Mouse (Mus musculus): ENCODE measurements around the gene Syn2. TPM values are rescaled to one million over a fixed set of nuclear protein-coding genes. Genes with fewer than 3 reads are reported as not detected.
"Not testable (repeated sequence)": the region's sequence is repeated elsewhere in the genome, so short reads cannot be mapped to it uniquely, and the experiment has no call there.

The Syn2 gene
- polyA plus RNA-seq, 1 experiment from 2014 or later, result 13.2 TPM

DNA sequence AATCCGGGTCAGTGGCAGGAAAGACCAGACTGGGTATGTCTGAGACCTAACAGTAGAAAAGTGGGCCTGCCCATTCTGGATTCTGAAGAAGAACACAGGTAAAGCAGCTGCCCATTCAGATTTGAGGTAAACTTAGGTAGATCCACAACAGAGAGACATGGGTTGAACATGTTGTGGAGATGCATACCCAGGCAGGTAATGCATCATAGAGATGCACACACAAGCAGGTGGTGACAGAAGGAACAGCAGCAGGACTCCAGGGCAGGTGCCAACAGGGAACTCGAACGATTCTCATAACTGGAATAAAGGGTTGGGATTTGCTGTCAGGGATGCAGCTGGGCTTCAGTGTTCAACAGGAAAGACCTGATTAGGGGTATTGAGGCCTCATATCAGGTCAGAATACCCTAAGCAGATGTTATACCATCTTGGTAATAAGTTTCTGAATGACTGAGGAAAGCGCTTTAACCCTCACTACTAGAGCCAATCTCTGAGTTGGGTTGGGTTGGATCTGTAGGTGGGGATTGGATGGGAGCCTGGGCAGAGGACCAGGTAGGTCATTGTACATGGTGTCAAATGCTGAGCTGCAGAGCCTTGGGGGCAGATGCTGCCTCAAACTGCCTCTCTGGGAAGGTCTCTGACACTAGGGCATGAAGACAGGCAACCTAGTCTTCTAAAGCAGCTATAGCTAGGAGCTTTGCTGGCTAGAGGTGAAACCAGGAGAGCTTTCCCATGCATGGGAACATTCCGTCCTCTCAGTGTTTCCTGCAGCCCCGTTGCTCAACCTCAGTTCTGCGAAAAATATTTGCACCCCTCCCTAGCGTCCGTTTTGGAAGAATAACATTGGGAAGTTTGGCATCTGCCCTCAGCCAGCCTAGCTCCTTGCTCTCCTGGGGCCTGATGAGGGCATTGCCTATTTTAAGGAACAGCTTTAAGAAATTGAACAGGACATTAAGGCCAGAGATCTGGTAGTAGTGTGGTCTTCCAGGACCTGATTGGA, 103.6 kb downstream of the Syn2 start:
- Histone ChIP-seq H3K9me3 (replicated peaks) (no peaks in the 10 kb centered on the region), H3K36me3 (no peaks in the 10 kb centered on the region), H3K4me1 (no peaks in the 10 kb centered on the region), H3K4me3 (no peak overlapping the region), H3K4me2 (replicated peaks) (no peak overlapping the region), H3K27me3 (no peaks in the 10 kb centered on the region), H3K9ac (no peak overlapping the region), H3K27ac (no peak overlapping the region)
- no peak for ATAC-seq (ENCODE audit: low FRiP score)
- WGBS, result 89% methylated on average over 9 of the region's 9 CpGs

DNA sequence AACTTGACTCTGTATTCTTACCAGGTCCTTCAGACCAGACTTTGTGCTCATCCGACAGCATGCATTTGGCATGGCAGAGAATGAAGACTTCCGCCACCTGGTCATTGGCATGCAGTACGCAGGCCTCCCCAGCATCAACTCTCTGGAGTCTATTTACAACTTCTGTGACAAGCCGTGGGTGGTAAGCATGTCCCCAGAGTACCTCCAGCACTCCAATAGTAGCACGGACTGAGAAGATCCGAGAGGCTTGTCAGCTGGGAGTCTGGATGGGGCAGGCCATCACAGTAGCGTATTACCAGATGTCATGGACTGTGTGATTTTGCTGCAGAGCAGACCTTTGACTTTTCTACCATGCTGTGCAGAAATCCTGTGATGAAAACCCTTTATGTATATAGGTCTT, 104.6 kb downstream of the Syn2 start:
- no peak for ATAC-seq (ENCODE audit: low FRiP score)
- Histone ChIP-seq H3K4me2 (replicated peaks) (no peak overlapping the region), H3K9ac (no peak overlapping the region), H3K27ac (no peak overlapping the region), H3K27me3 (no peaks in the 10 kb centered on the region), H3K9me3 (replicated peaks) (no peaks in the 10 kb centered on the region), H3K4me1 (no peaks in the 10 kb centered on the region), H3K36me3 (no peaks in the 10 kb centered on the region), H3K4me3 (no peak overlapping the region)
- 79% methylated on average over 7 of the region's 7 CpGs for WGBS

DNA sequence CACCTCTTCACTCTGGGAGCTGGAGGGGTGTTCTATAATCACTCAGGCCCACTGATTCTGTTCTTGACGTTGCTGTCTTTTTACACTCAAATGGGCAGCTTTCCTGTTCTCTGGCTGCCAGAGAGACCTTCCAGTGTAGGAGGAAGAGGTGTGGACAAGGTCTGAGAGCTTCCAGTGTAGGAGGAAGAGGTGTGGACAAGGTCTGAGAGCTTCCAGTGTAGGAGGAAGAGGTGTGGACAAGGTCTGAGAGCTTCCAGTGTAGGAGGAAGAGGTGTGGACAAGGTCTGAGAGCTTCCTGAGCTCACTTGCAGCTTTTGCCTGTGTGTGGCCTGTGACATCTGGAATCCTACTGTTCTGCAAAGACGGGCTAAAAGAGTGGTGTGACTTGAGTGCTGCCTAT, 105.7 kb downstream of the Syn2 start:
- H3K27ac ChIP-seq, result not testable (repeated sequence)

DNA sequence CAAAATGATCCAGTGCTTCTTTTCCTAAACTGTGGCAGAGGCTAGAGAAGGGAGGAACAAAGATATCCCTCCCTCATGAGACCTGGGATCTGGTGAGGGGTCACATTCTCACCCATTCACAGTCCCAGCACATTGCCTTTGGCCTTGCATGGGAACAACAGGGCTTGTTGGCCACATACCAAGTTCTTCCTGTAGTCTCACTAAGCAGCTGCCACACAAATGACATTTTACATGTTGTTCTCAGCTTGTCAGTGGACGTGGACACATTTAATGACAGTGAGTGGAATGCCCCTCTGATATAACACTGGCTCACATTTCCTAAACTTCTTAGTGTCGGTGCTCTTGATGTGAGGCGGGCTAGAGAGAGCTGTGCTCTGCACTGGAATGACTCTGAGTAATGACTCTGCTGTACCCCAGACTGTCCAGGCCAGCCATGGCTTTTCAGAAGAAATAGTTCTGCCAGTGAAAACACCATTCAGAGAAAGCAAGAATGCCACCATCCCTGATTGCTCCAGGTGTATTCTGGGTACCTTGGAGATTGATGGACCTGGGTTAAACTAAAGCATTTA, 106.5 kb downstream of the Syn2 start:
- H3K4me2 ChIP-seq (replicated peaks), result no peak overlapping the region
- H3K9ac ChIP-seq, result no peak overlapping the region
- H3K9me3 ChIP-seq (replicated peaks), result no peaks in the 10 kb centered on the region
- no peaks in the 10 kb centered on the region for H3K27me3 ChIP-seq
- no peaks in the 10 kb centered on the region for H3K36me3 ChIP-seq
- 70% methylated on average over 3 of the region's 3 CpGs for WGBS
- H3K27ac ChIP-seq, result no peak overlapping the region
- ATAC-seq (ENCODE audit: low FRiP score), result no peak
- no peaks in the 10 kb centered on the region for H3K4me1 ChIP-seq
- no peak overlapping the region for H3K4me3 ChIP-seq

More for the DNA sequence above, 105.7 kb downstream of the Syn2 start:
- not testable (repeated sequence) for H3K4me2 ChIP-seq (replicated peaks); H3K9ac ChIP-seq; H3K36me3 ChIP-seq; ATAC-seq (ENCODE audit: low FRiP score); H3K4me1 ChIP-seq; H3K9me3 ChIP-seq (replicated peaks); H3K4me3 ChIP-seq; H3K27me3 ChIP-seq
- 62% methylated on average over 2 of the region's 2 CpGs for WGBS

DNA sequence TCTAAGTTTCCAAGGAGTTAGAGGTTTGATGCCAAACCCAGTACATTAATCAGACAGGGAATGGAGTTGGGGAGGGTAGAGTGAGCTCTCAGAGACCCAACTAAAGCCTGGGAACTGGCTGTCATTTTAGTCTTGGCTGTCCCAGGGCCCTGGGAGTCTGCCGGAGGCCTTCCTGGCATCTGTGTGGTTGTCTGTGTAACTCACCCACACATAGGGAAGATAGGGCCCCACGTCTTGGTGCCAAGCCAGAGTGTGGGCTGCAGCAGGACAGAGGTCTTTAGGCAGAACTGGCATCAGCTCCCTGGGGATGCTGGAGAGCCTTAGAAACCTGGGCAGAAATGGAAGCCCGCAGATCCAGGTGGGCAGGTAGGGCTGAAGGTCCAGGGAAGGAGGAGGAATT, 107.2 kb downstream of the Syn2 start:
- H3K27me3 ChIP-seq, result no peaks in the 10 kb centered on the region
- no peaks in the 10 kb centered on the region for H3K9me3 ChIP-seq (replicated peaks)
- H3K9ac ChIP-seq, result no peak overlapping the region
- no peak overlapping the region for H3K4me2 ChIP-seq (replicated peaks)
- H3K4me3 ChIP-seq, result no peak overlapping the region
- H3K36me3 ChIP-seq, result no peaks in the 10 kb centered on the region
- H3K27ac ChIP-seq, result no peak overlapping the region
- H3K4me1 ChIP-seq, result no peaks in the 10 kb centered on the region
- 87% methylated on average over 3 of the region's 3 CpGs for WGBS
- no peak for ATAC-seq (ENCODE audit: low FRiP score)

DNA sequence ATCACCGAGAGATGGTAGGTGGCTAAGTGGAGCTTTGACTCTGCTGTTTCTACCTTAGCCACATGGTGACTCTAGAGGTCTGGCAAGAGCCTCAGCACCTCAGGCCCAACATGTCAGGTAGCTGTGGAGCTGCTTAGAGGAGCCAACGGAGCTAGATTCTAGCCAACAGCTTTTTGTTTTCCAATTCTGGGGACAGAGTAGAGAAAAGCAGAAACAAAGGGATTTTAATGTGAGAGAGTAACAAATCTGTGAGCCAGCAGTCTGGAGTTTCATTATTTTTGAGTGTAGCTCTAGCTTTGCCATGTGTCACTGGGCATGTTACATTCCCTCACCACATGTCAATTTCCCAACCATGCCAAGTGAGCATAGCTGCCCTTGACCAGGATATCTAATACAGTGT, 109.5 kb downstream of the Syn2 start:
- Histone ChIP-seq H3K27ac (no peak overlapping the region), H3K4me1 (no peaks in the 10 kb centered on the region), H3K4me2 (replicated peaks) (no peak overlapping the region), H3K36me3 (no peaks in the 10 kb centered on the region), H3K4me3 (no peak overlapping the region), H3K27me3 (no peaks in the 10 kb centered on the region), H3K9ac (no peak overlapping the region), H3K9me3 (replicated peaks) (no peaks in the 10 kb centered on the region)
- 70% methylated on average over 2 of the region's 2 CpGs for WGBS
- ATAC-seq (ENCODE audit: low FRiP score), result no peak

DNA sequence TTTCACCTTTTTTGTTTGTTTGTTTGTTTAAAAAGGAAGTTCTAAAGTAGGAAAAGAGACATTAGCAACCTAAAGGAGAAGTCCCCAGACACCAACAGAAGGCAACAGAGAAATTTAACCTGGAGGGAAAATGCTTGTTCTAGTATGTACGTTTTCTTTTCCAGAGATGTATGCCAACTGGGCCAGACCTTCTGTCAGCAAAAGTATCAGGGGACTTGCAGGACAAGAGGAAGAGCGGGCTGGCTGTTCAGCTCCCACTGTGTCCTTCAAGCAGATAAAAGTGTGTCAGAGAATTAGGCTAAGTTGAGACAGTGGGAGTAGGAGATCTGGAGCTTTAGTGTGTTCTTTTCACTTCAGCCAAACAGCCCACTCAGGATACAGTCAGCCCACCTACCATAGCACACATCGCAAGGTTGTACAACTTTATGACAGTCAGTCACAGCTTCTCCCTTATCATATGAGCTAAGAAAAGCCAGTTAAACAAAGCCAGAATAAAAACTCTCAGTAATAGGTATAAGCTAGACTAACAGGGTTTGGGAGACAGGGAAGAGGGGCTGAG, 110.9 kb downstream of the Syn2 start:
- ATAC-seq (ENCODE audit: low FRiP score), result no peak
- H3K4me3 ChIP-seq, result no peak overlapping the region
- no peaks in the 10 kb centered on the region for H3K36me3 ChIP-seq
- no peak overlapping the region for H3K4me2 ChIP-seq (replicated peaks)
- no peaks in the 10 kb centered on the region for H3K9me3 ChIP-seq (replicated peaks)
- no peaks in the 10 kb centered on the region for H3K4me1 ChIP-seq
- WGBS, result 81% methylated on average over 3 of the region's 3 CpGs
- H3K9ac ChIP-seq, result no peak overlapping the region
- no peak overlapping the region for H3K27ac ChIP-seq
- H3K27me3 ChIP-seq, result no peaks in the 10 kb centered on the region

DNA sequence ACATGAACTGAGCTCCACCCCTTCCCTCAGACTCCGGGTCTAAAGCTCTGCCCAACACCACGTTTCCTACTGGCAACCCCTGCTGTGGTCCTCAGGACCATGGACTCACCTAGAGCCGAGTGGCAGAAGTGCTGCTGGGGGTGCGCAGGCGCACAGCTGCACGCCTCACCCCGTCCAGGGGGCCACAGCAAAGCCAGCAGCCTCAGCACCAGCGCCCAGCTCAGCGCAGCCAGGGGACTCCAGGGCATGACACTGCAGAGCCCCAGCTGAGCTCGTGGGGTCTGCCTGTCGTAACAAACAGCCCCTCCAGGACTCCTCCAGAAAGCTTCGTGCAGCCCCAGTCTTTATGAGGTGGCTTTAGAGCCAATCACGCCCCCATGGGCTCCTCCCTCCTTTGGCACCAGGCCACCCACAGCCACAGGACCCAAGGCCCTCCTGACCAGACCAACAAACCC, 116.9 kb downstream of the Syn2 start:
- no peaks in the 10 kb centered on the region for H3K27me3 ChIP-seq
- peak overlapping the region; percentile 48; the same call in 1 of the 2 replicates for H3K27ac ChIP-seq
- H3K9me3 ChIP-seq (replicated peaks), result no peaks in the 10 kb centered on the region
- 0 out of 2 replicates have a peak overlapping the region, but pooled peaks have one; percentile 1 for H3K4me3 ChIP-seq
- H3K4me2 ChIP-seq (replicated peaks), result peak overlapping the region; percentile 39
- peak overlapping the region; percentile 18; the same call in 1 of the 2 replicates for H3K9ac ChIP-seq
- peak; percentile 58 for ATAC-seq (ENCODE audit: low FRiP score)
- 3% methylated on average over 13 of the region's 13 CpGs for WGBS
- H3K36me3 ChIP-seq, result no peaks in the 10 kb centered on the region
- peaks cover 15% of the 10 kb centered on the region for H3K4me1 ChIP-seq

DNA sequence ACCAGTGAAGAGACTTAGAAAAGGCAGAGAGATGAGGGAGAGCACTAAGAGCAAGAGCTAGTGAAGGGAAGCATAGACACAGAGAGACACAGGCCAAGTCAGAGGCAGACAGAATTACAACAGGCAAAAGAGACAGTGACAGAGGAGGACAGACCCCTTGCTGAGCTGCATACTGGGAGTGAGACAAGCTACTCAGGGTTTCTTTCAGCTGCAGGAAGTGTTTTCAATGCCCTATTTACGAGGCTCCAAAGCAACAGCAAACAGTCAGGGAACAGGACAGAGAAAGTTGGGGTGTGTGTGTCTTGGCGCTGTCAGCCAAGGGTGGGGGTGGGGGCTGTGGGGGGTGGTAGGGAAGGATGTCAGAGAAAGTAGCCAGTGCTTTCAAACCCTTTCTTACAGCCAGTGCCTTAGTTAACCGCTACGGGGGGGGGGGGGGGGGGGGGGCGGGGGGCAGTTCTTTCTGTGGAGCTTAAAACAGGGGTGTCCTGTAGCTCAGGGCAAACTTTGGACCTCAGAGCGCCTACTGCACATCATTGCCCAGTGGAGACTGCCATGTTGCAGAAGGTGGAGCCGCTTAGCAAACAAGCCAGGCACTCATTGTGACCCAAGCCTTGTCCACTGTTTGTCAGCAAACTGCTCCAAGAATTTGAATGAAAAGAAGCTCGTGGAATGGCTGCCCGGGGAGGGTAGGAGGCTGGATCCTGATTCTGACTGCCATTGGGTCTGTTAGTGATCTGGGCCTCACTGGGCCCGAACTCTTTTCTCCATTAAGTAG, 117.6 kb downstream of the Syn2 start, which contains the start of gene Timp4:
Gene Timp4 (minus strand): TSS at position 107 of the 775 bp plus-strand sequence.
- no peaks in the 10 kb centered on the region for H3K36me3 ChIP-seq
- H3K27me3 ChIP-seq, result no peaks in the 10 kb centered on the region
- H3K9ac ChIP-seq, result peak within 1 kb of the TSS; percentile 18; the same call in 1 of the 2 replicates
- 0 out of 2 replicates have a peak within 1 kb of the TSS, but pooled peaks have one; percentile 1 for H3K4me3 ChIP-seq
- ATAC-seq (ENCODE audit: low FRiP score), result peak; percentile 66; the same call in 1 of the 2 replicates
- H3K27ac ChIP-seq, result peak within 1 kb of the TSS; percentile 48; the same call in 1 of the 2 replicates
- no peaks in the 10 kb centered on the region for H3K9me3 ChIP-seq (replicated peaks)
- WGBS, result 23% methylated on average over 7 of the region's 10 CpGs
- H3K4me1 ChIP-seq, result peaks cover 15% of the 10 kb centered on the region
- H3K4me2 ChIP-seq (replicated peaks), result peak within 1 kb of the TSS; percentile 39

DNA sequence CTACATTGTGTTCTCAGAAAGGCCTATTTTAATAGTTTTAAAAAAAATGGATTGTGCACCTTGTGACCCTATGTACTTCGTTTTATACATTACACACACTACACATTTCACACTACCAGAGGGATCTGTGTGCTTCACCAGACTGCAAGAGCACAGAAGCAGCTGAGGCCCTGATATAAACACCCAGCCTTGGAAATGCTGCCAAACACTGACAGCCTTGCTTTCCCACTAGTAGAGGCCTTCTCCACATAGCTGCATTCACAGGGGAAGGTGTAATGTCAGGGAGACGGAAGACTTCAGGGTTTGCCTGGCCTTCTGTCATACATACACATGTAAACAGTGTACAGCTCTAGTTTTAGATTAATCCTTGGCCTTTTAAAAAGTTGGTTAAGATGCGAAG, 120.5 kb downstream of the Syn2 start:
- Histone ChIP-seq H3K9ac (no peak overlapping the region), H3K36me3 (no peaks in the 10 kb centered on the region), H3K4me3 (no peak overlapping the region), H3K4me1 (peaks cover 15% of the 10 kb centered on the region), H3K27ac (no peak overlapping the region), H3K4me2 (replicated peaks) (no peak overlapping the region), H3K27me3 (no peaks in the 10 kb centered on the region), H3K9me3 (replicated peaks) (no peaks in the 10 kb centered on the region)
- WGBS, result 88% methylated on average over 3 of the region's 3 CpGs
- no peak for ATAC-seq (ENCODE audit: low FRiP score)

DNA sequence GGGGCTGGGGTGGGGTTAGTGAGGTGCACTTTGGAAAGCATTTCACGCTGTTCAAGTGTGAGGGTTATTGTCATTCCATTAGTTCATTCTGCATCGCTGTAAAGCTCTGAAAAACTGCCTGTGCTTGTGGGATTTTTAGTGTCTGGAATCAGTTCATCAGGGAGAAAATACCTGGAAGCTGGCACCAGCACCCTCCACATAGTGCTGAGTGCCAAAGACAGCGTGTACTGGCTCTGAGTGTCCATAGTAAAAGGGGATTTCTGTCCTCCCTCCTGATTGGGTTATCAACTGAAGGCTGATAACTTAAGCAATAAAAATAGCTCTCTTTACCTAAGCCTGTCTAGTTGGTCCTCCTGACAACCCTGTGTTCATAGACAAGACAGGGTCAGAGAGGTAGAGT, 125.8 kb downstream of the Syn2 start:
- no peak overlapping the region for H3K9ac ChIP-seq
- H3K36me3 ChIP-seq, result no peaks in the 10 kb centered on the region
- WGBS, result 93% methylated on average over 3 of the region's 3 CpGs
- H3K27me3 ChIP-seq, result no peaks in the 10 kb centered on the region
- no peak overlapping the region for H3K27ac ChIP-seq
- no peak for ATAC-seq (ENCODE audit: low FRiP score)
- no peak overlapping the region for H3K4me2 ChIP-seq (replicated peaks)
- no peak overlapping the region for H3K4me3 ChIP-seq
- H3K4me1 ChIP-seq, result no peaks in the 10 kb centered on the region
- no peaks in the 10 kb centered on the region for H3K9me3 ChIP-seq (replicated peaks)

DNA sequence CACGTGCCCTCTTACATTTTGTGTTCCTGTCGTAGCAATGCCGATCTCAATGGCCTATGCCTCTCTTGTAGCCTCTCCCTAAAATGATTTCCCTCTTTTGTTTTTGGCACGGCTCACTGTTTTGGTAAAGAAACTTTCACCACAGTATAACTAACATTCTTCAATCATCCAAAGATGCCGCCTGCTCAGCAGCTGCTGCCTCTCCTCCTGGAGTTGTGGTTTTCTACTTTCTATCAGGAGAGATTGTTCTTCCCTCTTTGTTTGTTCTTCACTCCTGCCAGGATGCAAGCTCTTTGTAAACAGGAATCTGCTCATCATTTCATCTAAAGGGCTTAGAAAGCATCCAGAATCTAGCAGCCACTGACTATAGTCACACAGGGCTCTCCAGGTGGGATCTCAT, 132.1 kb downstream of the Syn2 start:
- ATAC-seq (ENCODE audit: low FRiP score), result no peak
- 85% methylated on average over 5 of the region's 5 CpGs for WGBS
- Histone ChIP-seq H3K4me1 (peaks cover 3% of the 10 kb centered on the region; the same call in 1 of the 2 replicates), H3K27me3 (no peaks in the 10 kb centered on the region), H3K27ac (no peak overlapping the region), H3K4me2 (replicated peaks) (no peak overlapping the region), H3K9ac (no peak overlapping the region), H3K4me3 (no peak overlapping the region), H3K9me3 (replicated peaks) (no peaks in the 10 kb centered on the region), H3K36me3 (no peaks in the 10 kb centered on the region)

Data from hindbrain, embryonic 12.5 days (tissue).